Mouse (Mus musculus) c-Kit-positive CD71-negative TER-119-negative erythroid progenitor cells, embryonic 14.5 days (primary cell): ENCODE measurements around the gene Erbb2.
A peak's percentile ranks its signal among the peaks of the same experiment; 100 is the strongest.
"Not testable (repeated sequence)": the region's sequence is repeated elsewhere in the genome, so short reads cannot be mapped to it uniquely, and the experiment has no call there.

Source experiments
- DNase-seq: peaks from one replicate; pipeline ENCODE4 v3.0.0-alpha.2; 2013; ENCODE audit warnings: low read depth

The Erbb2 gene

GRCm38 (mm10) chr11:98412273-98412796 is at the start of gene Erbb2:
Erbb2 (plus strand) TSS chr11:98412470.
- DNase-seq: no peak

GRCm38 (mm10) chr11:98363817-98364216 is 48.5 kb upstream of the Erbb2 start:
- DNase-seq: no peak

- DNase-seq: no peak
Measured at GRCm38 (mm10) chr11:98364410-98364809, 47.9 kb upstream of the Erbb2 start.

- no peak for DNase-seq
Measured at GRCm38 (mm10) chr11:98366290-98366689, 46.0 kb upstream of the Erbb2 start.

- DNase-seq: no peak
Measured at GRCm38 (mm10) chr11:98367171-98367862, 45.0 kb upstream of the Erbb2 start.

- DNase-seq: no peak
Measured at GRCm38 (mm10) chr11:98367863-98368186, 44.4 kb upstream of the Erbb2 start.

- no peak for DNase-seq
Measured at GRCm38 (mm10) chr11:98369337-98369736, 42.9 kb upstream of the Erbb2 start.

- no peak for DNase-seq
Measured at GRCm38 (mm10) chr11:98370588-98370987, 41.7 kb upstream of the Erbb2 start.

- no peak for DNase-seq
Measured at GRCm38 (mm10) chr11:98371556-98372240, 40.6 kb upstream of the Erbb2 start.

GRCm38 (mm10) chr11:98372406-98372805 is 39.9 kb upstream of the Erbb2 start:
- peak; percentile 70 for DNase-seq

- DNase-seq: no peak
Measured at GRCm38 (mm10) chr11:98373244-98373643, 39.0 kb upstream of the Erbb2 start.

GRCm38 (mm10) chr11:98374266-98374665 is 38.0 kb upstream of the Erbb2 start:
- DNase-seq: no peak

GRCm38 (mm10) chr11:98376756-98377155 is 35.5 kb upstream of the Erbb2 start:
- DNase-seq: no peak

GRCm38 (mm10) chr11:98377787-98378186 is 34.5 kb upstream of the Erbb2 start:
- DNase-seq: no peak

GRCm38 (mm10) chr11:98379379-98379778 is 32.9 kb upstream of the Erbb2 start:
- no peak for DNase-seq

GRCm38 (mm10) chr11:98380106-98380505 is 32.2 kb upstream of the Erbb2 start:
- no peak for DNase-seq

- DNase-seq: no peak
Measured at GRCm38 (mm10) chr11:98381651-98382050, 30.6 kb upstream of the Erbb2 start.

GRCm38 (mm10) chr11:98382405-98382804 is 29.9 kb upstream of the Erbb2 start:
- not testable (repeated sequence) for DNase-seq

GRCm38 (mm10) chr11:98383261-98384030 is 28.8 kb upstream of the Erbb2 start, which contains the start of gene Tcap:
Tcap (plus strand) TSS chr11:98383811.
- DNase-seq: no peak

- no peak for DNase-seq
Measured at GRCm38 (mm10) chr11:98384216-98384615, 28.1 kb upstream of the Erbb2 start.

- DNase-seq: no peak
Measured at GRCm38 (mm10) chr11:98384721-98385637, 27.3 kb upstream of the Erbb2 start.
